Mouse (Mus musculus): ENCODE measurements around the gene P2ry14. TPM values are rescaled to one million over a fixed set of nuclear protein-coding genes. Genes with fewer than 3 reads are reported as not detected.
"Not testable (repeated sequence)": the region's sequence is repeated elsewhere in the genome, so short reads cannot be mapped to it uniquely, and the experiment has no call there.

Gene P2ry14
- polyA plus RNA-seq, 1 experiment from 2014 or later: 4.4 TPM

- H3K27me3 ChIP-seq (ENCODE audit: control insufficient read depth, insufficient read depth, low read length): no peaks in the 10 kb centered on the region
- no peak overlapping the region for H3K4me3 ChIP-seq (replicated peaks; ENCODE audit: low read length)
- no peak overlapping the region for H3K27ac ChIP-seq
- H3K4me1 ChIP-seq (replicated peaks; ENCODE audit: control insufficient read depth, insufficient read depth, low read length): no peaks in the 10 kb centered on the region
- no peak overlapping the region for H3K9ac ChIP-seq
- 86% methylated on average over 2 of the region's 2 CpGs for WGBS
- DNase-seq (ENCODE audit: low spot score): no peak
- H3K9me3 ChIP-seq (ENCODE audit: control insufficient read depth, low read length): no peaks in the 10 kb centered on the region
- H3K4me2 ChIP-seq (replicated peaks): no peak overlapping the region
- no peaks in the 10 kb centered on the region for H3K36me3 ChIP-seq (replicated peaks; ENCODE audit: control insufficient read depth, insufficient read depth)
- ATAC-seq (ENCODE audit: low FRiP score): no peak
Measured at GRCm38 (mm10) chr3:59154888-59155287, 1.5 kb upstream of the P2ry14 start.

- Histone ChIP-seq H3K27me3 (ENCODE audit: control insufficient read depth, insufficient read depth, low read length) (no peaks in the 10 kb centered on the region), H3K4me3 (replicated peaks; ENCODE audit: low read length) (no peak overlapping the region), H3K27ac (no peak overlapping the region), H3K9me3 (ENCODE audit: control insufficient read depth, low read length) (no peaks in the 10 kb centered on the region), H3K9ac (no peak overlapping the region), H3K36me3 (replicated peaks; ENCODE audit: control insufficient read depth, insufficient read depth) (no peaks in the 10 kb centered on the region), H3K4me1 (replicated peaks; ENCODE audit: control insufficient read depth, insufficient read depth, low read length) (no peaks in the 10 kb centered on the region), H3K4me2 (replicated peaks) (no peak overlapping the region)
- ATAC-seq (ENCODE audit: low FRiP score): no peak
- WGBS: 95% methylated on average over 2 of the region's 2 CpGs
- no peak for DNase-seq (ENCODE audit: low spot score)
Measured at GRCm38 (mm10) chr3:59150624-59151023, 2.8 kb downstream of the P2ry14 start.

GRCm38 (mm10) chr3:59149646-59150045 lies 3.8 kb downstream of the P2ry14 start:
- Histone ChIP-seq H3K9me3 (ENCODE audit: control insufficient read depth, low read length) (no peaks in the 10 kb centered on the region), H3K27me3 (ENCODE audit: control insufficient read depth, insufficient read depth, low read length) (no peaks in the 10 kb centered on the region)

GRCm38 (mm10) chr3:59145194-59145593 lies 8.2 kb downstream of the P2ry14 start:
- Histone ChIP-seq H3K4me3 (replicated peaks; ENCODE audit: low read length) (no peak overlapping the region), H3K27me3 (ENCODE audit: control insufficient read depth, insufficient read depth, low read length) (no peaks in the 10 kb centered on the region), H3K4me1 (replicated peaks; ENCODE audit: control insufficient read depth, insufficient read depth, low read length) (no peaks in the 10 kb centered on the region), H3K4me2 (replicated peaks) (no peak overlapping the region), H3K9me3 (ENCODE audit: control insufficient read depth, low read length) (no peaks in the 10 kb centered on the region), H3K36me3 (replicated peaks; ENCODE audit: control insufficient read depth, insufficient read depth) (no peaks in the 10 kb centered on the region), H3K9ac (no peak overlapping the region), H3K27ac (no peak overlapping the region)
- ATAC-seq (ENCODE audit: low FRiP score) (no peak), DNase-seq (ENCODE audit: low spot score) (no peak)
- WGBS: 81% methylated on average over 5 of the region's 5 CpGs

More at GRCm38 (mm10) chr3:59149646-59150045, 3.8 kb downstream of the P2ry14 start:
- H3K36me3 ChIP-seq (replicated peaks; ENCODE audit: control insufficient read depth, insufficient read depth): no peaks in the 10 kb centered on the region
- no peak overlapping the region for H3K9ac ChIP-seq
- no peak for DNase-seq (ENCODE audit: low spot score)
- no peak overlapping the region for H3K4me3 ChIP-seq (replicated peaks; ENCODE audit: low read length)
- H3K4me1 ChIP-seq (replicated peaks; ENCODE audit: control insufficient read depth, insufficient read depth, low read length): no peaks in the 10 kb centered on the region
- H3K27ac ChIP-seq: no peak overlapping the region
- H3K4me2 ChIP-seq (replicated peaks): no peak overlapping the region
- no peak for ATAC-seq (ENCODE audit: low FRiP score)

- Histone ChIP-seq H3K4me1 (replicated peaks; ENCODE audit: control insufficient read depth, insufficient read depth, low read length) (no peaks in the 10 kb centered on the region), H3K9me3 (ENCODE audit: control insufficient read depth, low read length) (no peaks in the 10 kb centered on the region), H3K27me3 (ENCODE audit: control insufficient read depth, insufficient read depth, low read length) (no peaks in the 10 kb centered on the region), H3K4me2 (replicated peaks) (no peak overlapping the region), H3K27ac (no peak overlapping the region), H3K9ac (no peak overlapping the region), H3K36me3 (replicated peaks; ENCODE audit: control insufficient read depth, insufficient read depth) (no peaks in the 10 kb centered on the region), H3K4me3 (replicated peaks; ENCODE audit: low read length) (no peak overlapping the region)
- ATAC-seq (ENCODE audit: low FRiP score) (no peak), DNase-seq (ENCODE audit: low spot score) (no peak)
- 86% methylated on average over 8 of the region's 8 CpGs for WGBS
Measured at GRCm38 (mm10) chr3:59141507-59142305, 11.7 kb downstream of the P2ry14 start.

GRCm38 (mm10) chr3:59140941-59141340 lies 12.5 kb downstream of the P2ry14 start:
- not testable (repeated sequence) for H3K9me3 ChIP-seq (ENCODE audit: control insufficient read depth, low read length); H3K4me1 ChIP-seq (replicated peaks; ENCODE audit: control insufficient read depth, insufficient read depth, low read length); H3K4me3 ChIP-seq (replicated peaks; ENCODE audit: low read length); H3K9ac ChIP-seq; DNase-seq (ENCODE audit: low spot score); H3K27ac ChIP-seq; H3K36me3 ChIP-seq (replicated peaks; ENCODE audit: control insufficient read depth, insufficient read depth); H3K27me3 ChIP-seq (ENCODE audit: control insufficient read depth, insufficient read depth, low read length); ATAC-seq (ENCODE audit: low FRiP score); H3K4me2 ChIP-seq (replicated peaks)
- 94% methylated on average over 4 of the region's 4 CpGs for WGBS

GRCm38 (mm10) chr3:59140115-59140514 lies 13.3 kb downstream of the P2ry14 start:
- no peak overlapping the region for H3K4me3 ChIP-seq (replicated peaks; ENCODE audit: low read length)
- no peak overlapping the region for H3K9ac ChIP-seq
- H3K4me2 ChIP-seq (replicated peaks): no peak overlapping the region
- no peak for ATAC-seq (ENCODE audit: low FRiP score)
- H3K27ac ChIP-seq: no peak overlapping the region
- H3K9me3 ChIP-seq (ENCODE audit: control insufficient read depth, low read length): no peaks in the 10 kb centered on the region
- WGBS: 81% methylated on average over 2 of the region's 2 CpGs
- no peaks in the 10 kb centered on the region for H3K27me3 ChIP-seq (ENCODE audit: control insufficient read depth, insufficient read depth, low read length)
- no peaks in the 10 kb centered on the region for H3K4me1 ChIP-seq (replicated peaks; ENCODE audit: control insufficient read depth, insufficient read depth, low read length)
- no peak for DNase-seq (ENCODE audit: low spot score)
- no peaks in the 10 kb centered on the region for H3K36me3 ChIP-seq (replicated peaks; ENCODE audit: control insufficient read depth, insufficient read depth)

GRCm38 (mm10) chr3:59139651-59140051 lies 13.8 kb downstream of the P2ry14 start:
- ATAC-seq (ENCODE audit: low FRiP score) (no peak), DNase-seq (ENCODE audit: low spot score) (no peak)
- Histone ChIP-seq H3K9ac (no peak overlapping the region), H3K27me3 (ENCODE audit: control insufficient read depth, insufficient read depth, low read length) (no peaks in the 10 kb centered on the region), H3K9me3 (ENCODE audit: control insufficient read depth, low read length) (no peaks in the 10 kb centered on the region), H3K4me1 (replicated peaks; ENCODE audit: control insufficient read depth, insufficient read depth, low read length) (no peaks in the 10 kb centered on the region), H3K4me2 (replicated peaks) (no peak overlapping the region), H3K36me3 (replicated peaks; ENCODE audit: control insufficient read depth, insufficient read depth) (no peaks in the 10 kb centered on the region), H3K27ac (no peak overlapping the region), H3K4me3 (replicated peaks; ENCODE audit: low read length) (no peak overlapping the region)

GRCm38 (mm10) chr3:59138946-59139468 lies 14.4 kb downstream of the P2ry14 start:
- WGBS: 65% methylated on average over 12 of the region's 12 CpGs
- ATAC-seq (ENCODE audit: low FRiP score): no peak

More at GRCm38 (mm10) chr3:59138946-59139468, 14.4 kb downstream of the P2ry14 start:
- Histone ChIP-seq H3K27ac (no peak overlapping the region), H3K9me3 (ENCODE audit: control insufficient read depth, low read length) (no peaks in the 10 kb centered on the region), H3K9ac (no peak overlapping the region), H3K4me3 (replicated peaks; ENCODE audit: low read length) (no peak overlapping the region), H3K4me1 (replicated peaks; ENCODE audit: control insufficient read depth, insufficient read depth, low read length) (no peaks in the 10 kb centered on the region), H3K27me3 (ENCODE audit: control insufficient read depth, insufficient read depth, low read length) (no peaks in the 10 kb centered on the region), H3K4me2 (replicated peaks) (no peak overlapping the region), H3K36me3 (replicated peaks; ENCODE audit: control insufficient read depth, insufficient read depth) (no peaks in the 10 kb centered on the region)
- DNase-seq (ENCODE audit: low spot score): no peak

Data from hindbrain, embryonic 14.5 days (tissue).